Mouse (Mus musculus): ENCODE measurements around the gene Arhgap1.

DNA sequence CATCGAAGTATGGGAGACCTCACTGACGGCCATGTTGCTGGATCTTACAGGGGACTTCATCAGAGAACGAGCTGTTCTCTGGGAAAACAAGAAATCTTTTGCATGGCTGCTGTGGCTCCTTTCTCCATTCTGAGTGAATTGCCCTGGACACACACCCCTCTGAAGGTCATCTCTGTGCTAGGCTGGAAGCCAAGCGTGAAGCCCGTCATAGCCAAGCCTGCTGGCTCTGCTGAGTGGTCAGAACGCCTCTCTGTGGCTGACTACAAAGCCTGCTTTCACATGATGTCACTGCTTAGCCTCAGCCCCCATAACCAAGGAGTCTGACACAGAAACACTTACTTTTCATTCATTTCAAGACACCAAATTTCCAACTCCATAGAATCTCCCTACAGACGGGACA lies 39.8 kb downstream of the Arhgap1 start:
- TF ChIP-seq POLR2A (IDR thresholded peaks at IDR 0.05; ENCODE audit: control insufficient read depth, low read depth, low read length), result no peak
- no peak for TF ChIP-seq CTCF (IDR thresholded peaks at IDR 0.05; ENCODE audit: control insufficient read depth, insufficient read depth, insufficient replicate concordance, low read depth, low read length)
